Mouse (Mus musculus) liver, adult (tissue): ENCODE results near the gene Myh9.

Experiments used
- GATA4 ChIP-seq: IDR thresholded peaks from 2 replicates; pipeline ENCODE4 v1.6.1; 2014; ENCODE audit warnings: mild to moderate bottlenecking, low read length; ENCODE audit not compliant: insufficient replicate concordance

Gene Myh9

GRCm38 (mm10) chr15:77773099-77773915, 68.7 kb downstream of the Myh9 start:
- no peak for TF ChIP-seq GATA4

DNA sequence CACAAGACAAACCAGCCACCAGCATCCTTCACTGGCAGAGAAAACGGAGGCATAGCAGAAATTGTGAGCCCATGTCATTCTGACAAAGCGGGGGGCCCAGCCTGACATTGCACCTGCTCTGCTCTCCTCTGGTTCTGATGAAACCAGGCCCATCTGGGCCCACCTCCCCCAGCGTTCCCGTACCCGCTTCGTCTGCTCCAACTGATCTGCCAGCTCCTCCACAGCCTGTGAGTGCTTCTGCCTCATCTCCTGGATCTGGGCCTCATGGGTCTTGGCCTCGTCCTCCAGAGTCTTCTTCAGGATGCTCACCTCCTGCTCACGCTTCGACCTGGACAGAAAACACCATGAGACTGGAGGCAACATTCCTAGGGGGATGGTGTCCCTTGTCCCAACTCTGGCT, 71.0 kb downstream of the Myh9 start:
- no peak for TF ChIP-seq GATA4

DNA sequence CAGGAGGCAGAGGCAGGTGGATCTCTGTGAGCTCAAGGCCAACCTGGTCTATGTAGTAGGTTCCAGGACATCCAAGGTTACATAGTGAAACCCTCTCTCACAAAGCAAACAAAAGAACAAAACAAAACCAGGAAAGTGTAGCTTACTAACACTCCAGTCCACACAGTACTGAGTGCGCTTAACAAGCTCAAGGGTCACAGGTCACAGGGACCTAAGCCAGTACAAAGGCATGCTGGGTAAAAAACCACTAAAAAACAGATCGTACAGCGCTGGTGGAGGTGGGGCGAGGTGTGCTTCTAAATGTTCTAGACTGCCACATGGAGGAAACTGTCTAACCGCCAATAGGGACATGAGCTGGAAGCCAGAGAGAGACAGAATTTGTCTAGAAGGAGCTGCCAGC, 71.6 kb downstream of the Myh9 start:
- TF ChIP-seq GATA4: no peak

DNA sequence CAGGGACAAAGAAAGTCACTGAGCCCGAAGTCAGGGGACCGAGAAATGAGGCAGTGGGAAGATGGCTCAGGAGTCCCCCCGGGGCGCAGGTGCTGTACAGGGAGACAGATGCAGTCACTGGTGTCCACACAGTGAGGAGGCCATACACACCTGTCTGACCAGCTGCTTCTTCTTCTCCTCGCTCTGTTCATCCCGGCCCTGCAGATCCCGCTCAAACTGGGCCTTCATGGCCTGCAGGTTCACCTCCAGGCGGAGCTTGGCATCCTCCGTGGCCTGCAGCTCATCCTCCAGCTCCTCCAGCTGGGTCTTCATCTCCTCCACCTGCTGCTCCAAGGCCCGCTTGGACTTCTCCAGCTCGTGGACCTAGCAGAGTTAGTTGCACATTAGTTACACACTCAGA, 75.0 kb downstream of the Myh9 start:
- no peak for TF ChIP-seq GATA4

- no peak for TF ChIP-seq GATA4
Observed at GRCm38 (mm10) chr15:77765484-77766093, 76.4 kb downstream of the Myh9 start.

- TF ChIP-seq GATA4: no peak
Observed at GRCm38 (mm10) chr15:77764391-77765006, 77.5 kb downstream of the Myh9 start.

DNA sequence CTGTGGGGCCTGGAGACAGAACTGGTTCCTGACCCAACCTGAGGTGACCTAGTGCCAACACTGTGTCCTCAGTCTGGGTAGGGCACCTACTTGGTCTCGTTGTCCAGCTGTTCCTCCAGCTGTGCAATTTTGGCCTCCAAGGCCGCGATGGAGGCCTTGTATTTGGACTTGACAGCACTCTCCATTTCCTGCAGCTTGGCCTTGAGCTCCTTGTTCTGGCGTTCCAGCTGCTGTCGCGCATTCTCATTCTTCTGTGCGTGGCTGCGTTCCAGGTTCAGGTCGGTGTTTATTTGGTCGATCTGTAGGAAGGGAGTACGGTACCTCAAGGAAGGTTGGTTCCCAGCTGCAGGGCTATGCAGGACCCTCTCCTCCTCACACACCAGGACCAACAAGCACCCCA, 78.3 kb downstream of the Myh9 start:
- TF ChIP-seq GATA4: no peak

DNA sequence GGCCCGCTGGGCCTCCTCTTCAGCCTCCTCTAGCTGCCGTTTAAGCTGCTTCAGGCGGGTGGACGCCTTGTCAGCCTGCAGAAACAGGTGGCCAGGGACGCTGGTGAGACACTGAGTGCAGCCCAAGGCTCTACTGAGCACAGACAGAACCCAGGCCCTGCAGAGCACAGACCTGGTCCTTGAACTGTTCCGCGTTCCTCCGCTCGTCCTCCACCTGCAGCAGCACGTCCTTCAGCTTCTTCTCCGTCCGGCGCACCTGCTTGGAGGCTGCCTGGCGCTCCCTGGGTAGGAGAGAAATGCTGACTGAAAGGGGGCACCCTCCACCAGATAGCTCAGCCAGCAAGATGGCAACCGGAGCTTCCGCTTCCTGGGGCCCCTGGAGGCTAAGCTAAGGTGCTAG, 78.9 kb downstream of the Myh9 start:
- TF ChIP-seq GATA4: no peak

- no peak for TF ChIP-seq GATA4
Observed at GRCm38 (mm10) chr15:77761561-77762380, 80.2 kb downstream of the Myh9 start.

DNA sequence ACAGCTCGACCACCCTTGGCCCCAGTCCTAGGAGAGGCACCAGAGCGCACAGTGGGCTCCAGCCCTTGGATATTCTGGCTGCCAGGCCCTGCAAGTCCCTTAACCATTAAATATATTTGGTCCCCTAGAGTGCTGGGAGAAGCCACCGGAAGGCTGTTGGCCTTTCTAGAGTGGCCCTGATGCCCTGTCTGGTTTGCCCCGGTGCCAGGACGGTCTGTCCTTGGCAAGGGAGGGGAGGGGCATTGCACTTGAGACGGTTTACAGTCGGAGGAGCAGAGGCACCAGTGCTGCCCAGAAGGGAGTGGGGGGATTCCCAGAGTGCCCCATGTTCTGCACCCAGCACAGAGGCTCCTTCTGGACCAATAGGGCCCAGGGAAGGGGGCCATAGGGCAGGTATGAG, 80.9 kb downstream of the Myh9 start:
- no peak for TF ChIP-seq GATA4

- TF ChIP-seq GATA4: no peak
Observed at GRCm38 (mm10) chr15:77760037-77760436, 81.9 kb downstream of the Myh9 start.

DNA sequence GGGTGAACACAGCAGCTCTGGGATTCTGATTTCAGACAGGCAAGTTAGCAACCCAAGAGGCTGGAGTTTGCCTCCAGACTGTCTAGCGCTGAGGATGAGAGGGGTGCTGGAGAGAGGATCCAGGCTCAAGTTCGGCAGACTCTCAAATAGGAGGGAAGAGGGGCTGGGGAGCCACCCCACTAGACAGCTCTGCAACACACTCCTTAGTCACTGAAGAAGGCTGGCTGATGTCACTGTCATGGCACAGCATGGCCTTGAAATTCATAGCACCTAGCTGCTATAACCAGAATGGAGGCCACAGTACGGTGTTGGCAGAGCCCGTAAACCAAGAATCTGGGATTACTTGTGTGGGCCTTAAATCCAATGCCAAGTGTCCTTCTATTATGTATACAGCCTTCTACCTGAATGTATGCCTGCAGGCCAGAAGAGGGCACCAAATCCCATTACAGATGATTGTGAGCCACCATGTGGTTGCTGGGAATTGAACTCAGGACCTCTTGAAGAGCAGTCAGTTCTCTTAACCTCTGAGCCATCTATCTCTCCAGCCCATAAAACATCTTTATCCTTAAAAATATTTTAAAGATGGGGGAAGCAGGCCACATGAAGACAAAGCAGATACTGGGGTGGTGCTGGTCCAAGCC, 84.3 kb downstream of the Myh9 start:
- TF ChIP-seq GATA4: no peak

DNA sequence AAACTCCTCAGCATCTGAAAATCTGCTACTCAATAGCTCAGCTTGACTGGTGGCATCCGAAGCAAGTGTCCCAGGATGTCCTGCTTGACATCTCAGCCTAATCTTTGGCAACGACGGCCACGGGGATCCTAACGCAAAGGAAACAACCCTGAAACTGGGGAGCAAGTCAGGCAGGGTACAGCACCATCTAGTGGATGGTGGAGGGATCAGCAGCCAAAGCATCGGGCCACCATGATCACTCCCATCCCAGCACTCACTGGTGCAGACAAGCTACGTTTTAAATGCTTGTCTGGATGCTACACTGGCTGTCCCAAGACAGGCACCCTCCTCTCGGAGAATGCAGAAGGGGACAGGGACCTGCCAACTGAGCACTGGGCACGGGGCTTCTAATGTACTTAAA, 85.1 kb downstream of the Myh9 start, which contains the start of gene Apol8:
Gene Apol8 (minus strand): TSS at position 156 of the 400 bp plus-strand sequence.
- TF ChIP-seq GATA4: no peak

GRCm38 (mm10) chr15:77756081-77756480, 85.9 kb downstream of the Myh9 start:
- no peak for TF ChIP-seq GATA4

- TF ChIP-seq GATA4: no peak
Observed at GRCm38 (mm10) chr15:77755132-77755531, 86.8 kb downstream of the Myh9 start.
